Mouse (Mus musculus): ENCODE results near the gene Pgghg. TPM values are rescaled to one million over a fixed set of nuclear protein-coding genes. Genes with fewer than 3 reads are reported as not detected.

Gene Pgghg
- polyA plus RNA-seq, 1 experiment from 2014 or later: 12.4 TPM

DNA sequence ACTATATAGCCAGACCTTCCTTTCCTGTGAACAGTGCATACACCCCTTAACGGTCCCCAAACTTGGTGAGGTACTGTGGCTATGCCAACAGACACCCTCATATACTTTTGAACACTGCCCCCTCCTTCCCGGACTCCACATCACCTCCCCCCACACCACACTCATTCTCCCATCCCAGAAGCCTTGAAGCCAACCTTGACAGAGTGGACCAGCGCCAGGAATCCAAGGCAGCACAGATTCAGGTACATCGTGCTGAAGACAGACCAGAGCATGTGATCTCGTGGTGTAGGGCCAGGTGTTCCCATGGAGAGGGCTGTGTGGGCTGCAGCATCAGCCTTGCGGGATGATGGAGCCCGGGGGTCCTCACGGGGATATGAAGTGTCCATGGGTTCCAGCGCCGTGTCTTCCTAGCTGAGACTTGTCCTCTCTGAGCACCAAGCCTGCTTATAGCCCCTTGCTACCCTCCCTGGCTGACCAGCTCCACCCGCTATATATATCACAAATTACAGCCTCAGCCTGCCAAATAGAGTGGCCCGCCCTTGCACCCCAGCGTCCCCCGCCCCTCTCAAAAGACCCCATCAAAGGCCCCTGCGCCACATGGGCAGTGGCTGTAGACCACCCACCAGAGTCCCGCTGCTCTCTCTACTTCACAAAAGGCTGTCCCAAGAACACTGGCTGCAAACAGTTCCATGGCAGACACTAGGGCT lies 8.8 kb downstream of the Pgghg start, which contains the start of gene Ifitm5:
TSS of gene Ifitm5 (minus strand) at position 468 of the 707 bp plus-strand sequence.
- Histone ChIP-seq H3K9me3 (replicated peaks; ENCODE audit: control insufficient read depth, low read length) (no peaks in the 10 kb centered on the region), H3K36me3 (ENCODE audit: control insufficient read depth, insufficient read depth) (no peaks in the 10 kb centered on the region; the same call in 1 of the 2 replicates), H3K27me3 (ENCODE audit: control insufficient read depth, insufficient read depth, low read length) (no peaks in the 10 kb centered on the region), H3K9ac (ENCODE audit: low read length) (peak within 1 kb of the TSS; percentile 10; the same call in 1 of the 2 replicates), H3K4me3 (ENCODE audit: low read length) (no peak within 1 kb of the TSS), H3K4me1 (ENCODE audit: control insufficient read depth, insufficient read depth, low read length) (peaks cover 34% of the 10 kb centered on the region), H3K27ac (ENCODE audit: low read length) (peak within 1 kb of the TSS; percentile 50), H3K4me2 (ENCODE audit: low read depth, low read length) (peak within 1 kb of the TSS; percentile 19; the same call in 1 of the 2 replicates)
- WGBS: 84% methylated on average over 16 of the region's 16 CpGs
- ATAC-seq (replicated peaks; ENCODE audit: extremely low read depth, insufficient read depth, low FRiP score): no peak

- no peak overlapping the region for H3K9ac ChIP-seq (ENCODE audit: low read length)
- H3K4me2 ChIP-seq (ENCODE audit: low read depth, low read length): peak overlapping the region; percentile 19; the same call in 1 of the 2 replicates
- no peaks in the 10 kb centered on the region for H3K9me3 ChIP-seq (replicated peaks; ENCODE audit: control insufficient read depth, low read length)
- H3K4me1 ChIP-seq (ENCODE audit: control insufficient read depth, insufficient read depth, low read length): peaks cover 36% of the 10 kb centered on the region
- no peaks in the 10 kb centered on the region for H3K27me3 ChIP-seq (ENCODE audit: control insufficient read depth, insufficient read depth, low read length)
- no peak for ATAC-seq (replicated peaks; ENCODE audit: extremely low read depth, insufficient read depth, low FRiP score)
- no peaks in the 10 kb centered on the region; the same call in 1 of the 2 replicates for H3K36me3 ChIP-seq (ENCODE audit: control insufficient read depth, insufficient read depth)
- H3K27ac ChIP-seq (ENCODE audit: low read length): peak overlapping the region; percentile 50
- no peak overlapping the region for H3K4me3 ChIP-seq (ENCODE audit: low read length)
- WGBS: 38% methylated on average over 8 of the region's 8 CpGs
Measured at GRCm38 (mm10) chr7:140951051-140951450, 9.9 kb downstream of the Pgghg start.

- Histone ChIP-seq H3K4me2 (ENCODE audit: low read depth, low read length) (no peak overlapping the region), H3K9ac (ENCODE audit: low read length) (no peak overlapping the region), H3K27me3 (ENCODE audit: control insufficient read depth, insufficient read depth, low read length) (no peaks in the 10 kb centered on the region), H3K27ac (ENCODE audit: low read length) (peak overlapping the region; percentile 50), H3K9me3 (replicated peaks; ENCODE audit: control insufficient read depth, low read length) (no peaks in the 10 kb centered on the region), H3K4me3 (ENCODE audit: low read length) (no peak overlapping the region), H3K4me1 (ENCODE audit: control insufficient read depth, insufficient read depth, low read length) (peaks cover 37% of the 10 kb centered on the region), H3K36me3 (ENCODE audit: control insufficient read depth, insufficient read depth) (no peaks in the 10 kb centered on the region; the same call in 1 of the 2 replicates)
- ATAC-seq (replicated peaks; ENCODE audit: extremely low read depth, insufficient read depth, low FRiP score): no peak
- WGBS: 62% methylated on average over 6 of the region's 6 CpGs
Measured at GRCm38 (mm10) chr7:140951765-140952164, 10.6 kb downstream of the Pgghg start.

GRCm38 (mm10) chr7:140952441-140952840 lies 11.2 kb downstream of the Pgghg start:
- no peak overlapping the region for H3K27ac ChIP-seq (ENCODE audit: low read length)
- 72% methylated on average over 7 of the region's 7 CpGs for WGBS
- no peak overlapping the region for H3K4me2 ChIP-seq (ENCODE audit: low read depth, low read length)
- H3K27me3 ChIP-seq (ENCODE audit: control insufficient read depth, insufficient read depth, low read length): no peaks in the 10 kb centered on the region
- no peaks in the 10 kb centered on the region for H3K9me3 ChIP-seq (replicated peaks; ENCODE audit: control insufficient read depth, low read length)
- ATAC-seq (replicated peaks; ENCODE audit: extremely low read depth, insufficient read depth, low FRiP score): no peak
- H3K4me3 ChIP-seq (ENCODE audit: low read length): no peak overlapping the region
- H3K4me1 ChIP-seq (ENCODE audit: control insufficient read depth, insufficient read depth, low read length): peaks cover 36% of the 10 kb centered on the region
- no peaks in the 10 kb centered on the region; the same call in 1 of the 2 replicates for H3K36me3 ChIP-seq (ENCODE audit: control insufficient read depth, insufficient read depth)
- H3K9ac ChIP-seq (ENCODE audit: low read length): no peak overlapping the region

GRCm38 (mm10) chr7:140953133-140953532 lies 11.9 kb downstream of the Pgghg start:
- 69% methylated on average over 11 of the region's 11 CpGs for WGBS
- H3K36me3 ChIP-seq (ENCODE audit: control insufficient read depth, insufficient read depth): no peaks in the 10 kb centered on the region; the same call in 1 of the 2 replicates
- H3K27ac ChIP-seq (ENCODE audit: low read length): 0 out of 2 replicates have a peak overlapping the region, but pooled peaks have one; percentile 7
- H3K4me1 ChIP-seq (ENCODE audit: control insufficient read depth, insufficient read depth, low read length): peaks cover 34% of the 10 kb centered on the region
- H3K9ac ChIP-seq (ENCODE audit: low read length): no peak overlapping the region
- H3K4me2 ChIP-seq (ENCODE audit: low read depth, low read length): peak overlapping the region; percentile 82
- H3K4me3 ChIP-seq (ENCODE audit: low read length): no peak overlapping the region
- H3K27me3 ChIP-seq (ENCODE audit: control insufficient read depth, insufficient read depth, low read length): no peaks in the 10 kb centered on the region
- H3K9me3 ChIP-seq (replicated peaks; ENCODE audit: control insufficient read depth, low read length): no peaks in the 10 kb centered on the region
- no peak for ATAC-seq (replicated peaks; ENCODE audit: extremely low read depth, insufficient read depth, low FRiP score)

DNA sequence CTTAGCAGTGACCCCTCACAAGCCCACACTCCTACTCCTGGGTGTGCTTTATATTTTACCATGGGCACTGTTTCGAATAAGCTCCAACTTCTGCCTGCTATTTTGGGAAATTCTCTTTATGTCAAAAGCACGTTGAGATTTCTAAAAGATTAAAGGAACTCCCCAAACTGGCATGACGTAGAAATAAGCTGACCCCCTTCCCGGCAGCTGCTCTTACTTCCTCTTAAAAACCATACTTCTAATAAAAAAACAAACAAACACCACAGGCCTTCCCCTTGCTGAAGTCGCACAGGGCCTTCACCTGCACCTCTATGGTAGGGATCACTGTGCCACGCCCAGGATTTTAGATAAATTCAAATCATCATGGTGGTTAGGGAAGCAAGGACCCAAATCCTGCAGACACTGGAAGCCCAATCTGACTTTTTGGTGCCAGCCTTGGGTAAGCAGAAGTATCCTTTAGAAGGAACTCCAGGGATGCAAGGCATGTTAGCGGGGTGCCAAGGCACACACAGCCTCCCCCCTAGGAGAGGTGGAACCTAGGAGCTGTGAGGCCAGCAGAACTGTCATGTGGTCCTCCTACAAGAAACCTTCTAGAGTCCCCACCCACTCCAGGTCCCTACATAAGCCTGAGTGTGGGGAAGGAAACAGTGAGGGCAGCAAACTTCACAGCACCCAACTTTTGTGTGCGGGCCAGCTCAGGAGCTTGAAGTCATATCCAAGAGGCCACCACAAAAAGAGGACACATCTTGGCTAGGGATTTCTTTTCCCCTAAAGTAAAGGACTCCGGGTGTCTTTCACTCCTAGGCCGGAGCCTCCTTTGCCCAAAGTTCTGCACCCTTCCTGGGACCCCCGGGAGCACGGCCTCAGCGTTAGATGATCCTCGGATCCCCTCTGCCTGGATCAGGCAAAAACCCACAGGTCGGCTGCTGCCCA lies 12.9 kb downstream of the Pgghg start:
- H3K4me2 ChIP-seq (ENCODE audit: low read depth, low read length): peak overlapping the region; percentile 82
- H3K27ac ChIP-seq (ENCODE audit: low read length): peak overlapping the region; percentile 69
- peak overlapping the region; percentile 81 for H3K9ac ChIP-seq (ENCODE audit: low read length)
- peak overlapping the region; percentile 69 for H3K4me3 ChIP-seq (ENCODE audit: low read length)
- 55% methylated on average over 15 of the region's 15 CpGs for WGBS
- H3K4me1 ChIP-seq (ENCODE audit: control insufficient read depth, insufficient read depth, low read length): peaks cover 32% of the 10 kb centered on the region
- H3K36me3 ChIP-seq (ENCODE audit: control insufficient read depth, insufficient read depth): no peaks in the 10 kb centered on the region
- peaks cover 3% of the 10 kb centered on the region for H3K27me3 ChIP-seq (ENCODE audit: control insufficient read depth, insufficient read depth, low read length)
- ATAC-seq (replicated peaks; ENCODE audit: extremely low read depth, insufficient read depth, low FRiP score): no peak
- H3K9me3 ChIP-seq (replicated peaks; ENCODE audit: control insufficient read depth, low read length): no peaks in the 10 kb centered on the region

DNA sequence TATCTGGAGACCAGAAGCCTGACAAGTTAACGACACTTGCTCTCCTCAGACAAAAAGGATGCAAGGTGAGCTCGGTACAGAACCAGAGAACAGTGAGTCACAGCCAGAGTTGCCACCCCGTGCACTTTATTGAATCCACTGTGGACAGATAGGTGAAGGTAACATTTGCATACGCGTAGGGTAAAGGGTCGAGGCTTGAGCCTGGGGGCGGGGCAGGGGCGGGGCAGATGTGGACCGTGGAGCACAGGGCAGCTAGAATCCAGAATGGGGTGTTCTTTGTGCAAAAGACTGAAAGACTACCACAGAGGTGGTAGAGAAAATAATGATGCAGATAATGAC lies 13.5 kb downstream of the Pgghg start:
- H3K4me2 ChIP-seq (ENCODE audit: low read depth, low read length): peak overlapping the region; percentile 82
- no peak for ATAC-seq (replicated peaks; ENCODE audit: extremely low read depth, insufficient read depth, low FRiP score)
- H3K9ac ChIP-seq (ENCODE audit: low read length): peak overlapping the region; percentile 81
- H3K4me3 ChIP-seq (ENCODE audit: low read length): peak overlapping the region; percentile 69
- no peaks in the 10 kb centered on the region for H3K9me3 ChIP-seq (replicated peaks; ENCODE audit: control insufficient read depth, low read length)
- H3K27me3 ChIP-seq (ENCODE audit: control insufficient read depth, insufficient read depth, low read length): peaks cover 3% of the 10 kb centered on the region
- H3K36me3 ChIP-seq (ENCODE audit: control insufficient read depth, insufficient read depth): no peaks in the 10 kb centered on the region
- H3K4me1 ChIP-seq (ENCODE audit: control insufficient read depth, insufficient read depth, low read length): peaks cover 32% of the 10 kb centered on the region
- peak overlapping the region; percentile 86 for H3K27ac ChIP-seq (ENCODE audit: low read length)
- 7% methylated on average over 9 of the region's 9 CpGs for WGBS

DNA sequence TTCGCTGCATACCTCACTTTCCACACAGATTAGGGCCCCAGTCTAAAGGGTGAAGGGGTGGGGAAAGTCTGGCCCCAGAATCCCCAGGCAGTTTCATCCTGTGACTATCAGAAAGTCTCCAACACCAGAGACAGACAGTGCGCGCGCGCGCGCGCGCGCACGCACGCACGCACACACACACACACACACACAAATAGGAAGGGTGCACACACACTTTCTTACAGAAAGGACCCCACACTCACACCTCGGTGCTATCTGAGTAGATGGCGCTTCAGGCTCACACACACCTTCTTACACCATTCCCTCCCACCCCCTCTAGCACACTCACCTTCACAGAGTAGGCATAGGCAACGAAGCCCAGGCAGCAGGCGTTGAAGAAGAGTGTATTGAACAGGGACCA lies 14.2 kb downstream of the Pgghg start:
- Histone ChIP-seq H3K27me3 (ENCODE audit: control insufficient read depth, insufficient read depth, low read length) (peaks cover 3% of the 10 kb centered on the region), H3K9ac (ENCODE audit: low read length) (peak overlapping the region; percentile 81), H3K4me2 (ENCODE audit: low read depth, low read length) (peak overlapping the region; percentile 82), H3K9me3 (replicated peaks; ENCODE audit: control insufficient read depth, low read length) (no peaks in the 10 kb centered on the region), H3K4me1 (ENCODE audit: control insufficient read depth, insufficient read depth, low read length) (peaks cover 30% of the 10 kb centered on the region), H3K27ac (ENCODE audit: low read length) (peak overlapping the region; percentile 86), H3K4me3 (ENCODE audit: low read length) (peak overlapping the region; percentile 69), H3K36me3 (ENCODE audit: control insufficient read depth, insufficient read depth) (no peaks in the 10 kb centered on the region)
- WGBS: 2% methylated on average over 17 of the region's 17 CpGs
- no peak for ATAC-seq (replicated peaks; ENCODE audit: extremely low read depth, insufficient read depth, low FRiP score)

All from heart, embryonic 16.5 days (tissue).